Mouse (Mus musculus) left cerebral cortex, postnatal 36 days (tissue): Measurements from ENCODE around the gene Foxn1. TPM values are rescaled to one million over a fixed set of nuclear protein-coding genes. Genes with fewer than 3 reads are reported as not detected.

Experiments used
- total RNA-seq, 2 experiments: library from RNA; stranded (reverse); gene quantifications; 2 replicates each; pipeline ENCODE4 v1.2.3; 2021

Gene Foxn1
- total RNA-seq, 2 experiments from 2014 or later, result not detected

Other genes starting within 250 kb of the Foxn1 start
- gene Traf4, start 221.0 kb downstream of the Foxn1 start, total RNA-seq, result 10 to 100 TPM; 10.5 to 12.5 TPM
- 1 to 10 TPM; 2.7 to 3.2 TPM for gene Nek8, start 209.9 kb downstream of the Foxn1 start, total RNA-seq
- gene Tlcd1, start 209.8 kb downstream of the Foxn1 start, total RNA-seq, result 10 to 100 TPM; 32.5 to 36.1 TPM
- gene Rpl23a, start 203.0 kb downstream of the Foxn1 start, total RNA-seq, result 100 to 1,000 TPM; 673 to 732 TPM
- gene Rab34, start 198.1 kb downstream of the Foxn1 start, total RNA-seq, result 10 to 100 TPM; 20.5 to 28.0 TPM
- 1 to 10 TPM; 6.6 to 8.7 TPM for gene Proca1, start 193.2 kb downstream of the Foxn1 start, total RNA-seq
- 10 to 100 TPM; 61.0 to 64.6 TPM for gene Sdf2, start 140.8 kb downstream of the Foxn1 start, total RNA-seq
- 100 to 1,000 TPM in 1 of 2 experiments, 10 to 100 TPM in 1; 95.1 to 100 TPM for gene Supt6, start 140.6 kb downstream of the Foxn1 start, total RNA-seq
- 100 to 1,000 TPM; 177 TPM for gene 2610507B11Rik, start 124.8 kb downstream of the Foxn1 start, total RNA-seq
- gene BC030499, start 95.7 kb downstream of the Foxn1 start, total RNA-seq, result 10 to 100 TPM; 11.3 to 25.5 TPM
- 10 to 100 TPM in 1 of 2 experiments, 1 to 10 TPM in 1; 7.3 to 13.8 TPM for gene Spag5, start 85.0 kb downstream of the Foxn1 start, total RNA-seq
- gene Aldoc, start 63.6 kb downstream of the Foxn1 start, total RNA-seq, result 100 to 1,000 TPM; 746 to 852 TPM
- gene Pigs, start 58.1 kb downstream of the Foxn1 start, total RNA-seq, result 10 to 100 TPM; 64.4 to 68.5 TPM
- gene Unc119, start 43.1 kb downstream of the Foxn1 start, total RNA-seq, result 10 to 100 TPM; 30.6 to 31.3 TPM
- not detected for gene Slc13a2, start 35.7 kb upstream of the Foxn1 start, total RNA-seq
- gene Slc46a1, start 79.1 kb upstream of the Foxn1 start, total RNA-seq, result 10 to 100 TPM in 1 of 2 experiments, 1 to 10 TPM in 1; 9.4 to 11.7 TPM
- gene Sarm1, start 111.2 kb upstream of the Foxn1 start, total RNA-seq, result 10 to 100 TPM; 33.7 to 34.1 TPM
- 10 to 100 TPM; 65.9 to 80.3 TPM for gene Vtn, start 112.5 kb upstream of the Foxn1 start, total RNA-seq
- gene Sebox, start 116.9 kb upstream of the Foxn1 start, total RNA-seq, result 1 to 10 TPM in 1 of 2 experiments, under 1 TPM in 1; 0.50 to 2.1 TPM
- gene Tmem199, start 125.6 kb upstream of the Foxn1 start, total RNA-seq, result 10 to 100 TPM; 38.0 to 44.6 TPM
- 100 to 1,000 TPM; 116 to 117 TPM for gene Poldip2, start 125.6 kb upstream of the Foxn1 start, total RNA-seq
- 10 to 100 TPM; 35.6 to 39.2 TPM for gene Tnfaip1, start 149.8 kb upstream of the Foxn1 start, total RNA-seq
- 10 to 100 TPM; 85.7 to 93.9 TPM for gene Ift20, start 149.8 kb upstream of the Foxn1 start, total RNA-seq
- 10 to 100 TPM; 17.0 to 25.7 TPM for gene Tmem97, start 164.2 kb upstream of the Foxn1 start, total RNA-seq